Mouse (Mus musculus): ENCODE measurements around the gene Tmem63a.
"Not testable (repeated sequence)": the region's sequence is repeated elsewhere in the genome, so short reads cannot be mapped to it uniquely, and the experiment has no call there.

The Tmem63a gene

GRCm38 (mm10) chr1:180958797-180959196, 16.7 kb downstream of the Tmem63a start:
- DNase-seq (ENCODE audit: low read depth) = no peak

DNA sequence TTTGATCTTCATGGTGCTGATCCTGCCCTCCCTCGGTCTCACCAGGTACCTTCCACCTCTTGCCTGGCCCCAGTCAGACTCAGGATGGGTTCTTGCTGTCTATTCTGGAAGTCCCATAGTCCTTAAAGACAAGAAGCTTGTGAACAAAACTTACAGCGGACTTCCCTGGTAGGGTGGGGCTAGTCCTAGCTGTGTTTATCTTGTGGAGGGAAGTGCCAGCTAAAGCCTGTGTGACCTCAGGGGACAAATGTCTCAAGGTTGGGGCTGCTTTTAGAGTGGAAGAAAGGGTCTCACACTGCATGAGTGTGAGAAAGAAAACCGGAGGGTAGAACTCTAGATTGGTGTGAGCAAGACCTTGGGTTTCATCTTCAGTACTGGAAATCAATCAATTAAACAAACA, 23.6 kb downstream of the Tmem63a start:
- no peak for DNase-seq (ENCODE audit: low read depth)

DNA sequence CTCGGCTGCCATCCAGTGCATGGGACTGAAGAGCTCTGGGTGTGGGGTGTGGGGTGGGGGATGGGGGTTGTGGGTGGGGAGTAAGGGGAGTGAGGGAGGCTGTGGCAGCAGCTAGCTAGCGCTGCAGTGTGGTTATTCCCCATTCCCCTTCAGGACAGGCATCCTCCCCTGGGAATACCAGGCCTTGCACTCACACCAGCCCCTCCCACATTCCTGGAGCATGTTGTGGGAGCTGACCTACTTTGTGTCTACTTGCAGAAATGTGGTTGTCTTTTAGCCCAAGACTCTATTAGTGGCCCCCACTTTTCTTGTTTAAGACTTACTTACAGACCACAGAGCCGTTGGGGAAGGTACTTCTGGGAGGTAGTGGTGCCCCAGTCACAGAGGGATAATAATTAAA, 24.4 kb downstream of the Tmem63a start:
- DNase-seq (ENCODE audit: low read depth) = no peak

- DNase-seq (ENCODE audit: low read depth) = no peak
Observed at GRCm38 (mm10) chr1:180967261-180967660, 25.1 kb downstream of the Tmem63a start.

DNA sequence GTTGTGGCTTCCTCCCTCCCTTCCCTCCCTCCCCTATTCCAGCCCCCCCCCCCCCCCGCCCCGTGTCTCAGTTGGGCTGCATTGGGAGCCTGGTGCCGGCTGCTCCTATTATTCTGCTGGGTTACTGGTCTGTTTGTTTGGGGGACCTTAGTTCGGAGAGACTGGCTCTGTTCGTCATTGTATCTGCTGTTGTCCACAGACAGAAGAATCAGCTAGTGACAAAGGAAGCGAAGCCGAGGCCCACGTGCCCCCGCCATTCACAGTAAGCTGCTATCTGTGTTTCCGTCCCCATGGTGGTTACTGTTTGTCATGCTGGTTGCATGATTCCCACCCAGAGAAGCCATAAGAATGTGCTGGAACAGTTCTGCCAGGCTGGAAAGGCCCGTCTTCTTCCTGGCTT, 30.8 kb downstream of the Tmem63a start:
- no peak for DNase-seq (ENCODE audit: low read depth)

DNA sequence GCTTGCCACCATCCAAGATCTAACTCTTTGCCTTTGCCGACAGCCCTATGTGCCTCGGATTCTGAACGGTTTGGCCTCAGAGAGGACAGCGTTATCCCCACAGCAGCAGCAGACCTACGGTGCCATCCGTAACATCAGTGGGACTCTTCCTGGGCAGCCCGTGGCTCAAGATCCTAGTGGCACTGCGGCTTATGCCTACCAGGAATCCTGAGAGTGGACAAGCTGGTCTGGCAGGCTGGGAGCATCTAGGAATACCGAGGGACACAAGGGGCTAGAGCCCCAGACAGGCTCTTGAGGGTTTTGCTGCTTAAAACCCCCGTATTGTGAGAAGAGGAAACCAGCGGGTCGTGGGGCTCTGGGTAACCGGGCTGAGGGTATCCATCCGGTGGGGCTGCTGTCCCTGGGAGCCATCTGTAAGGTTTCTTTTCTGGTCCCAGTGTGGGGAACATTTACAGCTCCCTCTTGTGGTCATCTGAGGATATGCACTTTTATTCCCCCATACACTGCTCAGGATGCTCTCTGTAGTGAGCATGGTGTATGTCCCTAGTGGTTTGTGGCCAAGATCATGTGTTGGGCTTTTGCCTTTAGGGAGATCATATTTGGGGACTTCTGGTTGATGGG, 32.1 kb downstream of the Tmem63a start:
- no peak for DNase-seq (ENCODE audit: low read depth)

DNA sequence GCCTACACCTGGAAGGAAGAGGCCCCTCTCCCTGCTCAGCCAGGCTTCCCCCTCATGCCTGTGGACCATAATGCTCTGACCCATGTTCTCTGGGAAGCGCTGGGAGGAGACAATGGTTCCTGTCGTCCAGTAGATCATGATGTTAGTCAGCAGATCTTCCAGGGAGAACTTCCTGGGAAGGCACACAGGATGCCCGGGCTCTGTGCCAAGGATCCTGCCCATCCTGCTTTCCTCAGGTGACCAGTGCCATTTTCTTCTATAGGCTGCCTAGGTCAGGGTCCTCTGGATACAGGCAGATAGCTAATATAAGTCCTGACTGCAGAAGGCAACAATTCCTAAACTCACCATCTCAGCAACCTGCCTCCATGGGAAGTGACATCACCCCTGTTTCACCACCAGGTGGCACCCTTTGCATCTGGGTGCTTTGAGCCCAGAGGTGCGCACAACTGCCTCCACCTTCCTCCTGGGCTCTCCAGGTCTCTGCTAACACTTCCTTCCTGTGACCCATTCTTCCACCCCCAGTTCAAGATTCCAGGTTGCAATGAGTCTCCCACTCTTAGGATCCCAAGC, 34.1 kb downstream of the Tmem63a start:
- no peak for DNase-seq (ENCODE audit: low read depth)

GRCm38 (mm10) chr1:180979484-180980251, 37.5 kb downstream of the Tmem63a start:
- no peak for DNase-seq (ENCODE audit: low read depth)

DNA sequence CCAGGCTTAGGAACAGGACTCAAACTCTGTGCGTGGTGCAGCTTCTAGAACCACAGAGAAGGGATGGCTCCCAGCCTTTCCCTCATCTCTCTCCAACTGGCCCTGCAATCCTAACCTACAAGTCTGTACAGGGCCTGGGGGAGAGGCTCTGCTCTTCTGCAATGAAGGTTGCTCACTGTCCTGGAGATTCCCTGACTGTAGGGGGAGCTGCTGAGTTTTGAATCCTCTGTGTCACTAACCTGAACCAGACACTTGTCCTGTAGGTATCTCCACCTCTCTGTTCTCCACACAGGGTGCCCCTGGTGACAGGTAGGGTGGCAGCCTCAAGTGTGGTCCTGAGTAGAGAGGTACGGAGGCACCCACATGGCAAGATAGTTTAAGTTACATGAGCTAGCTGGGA, 38.3 kb downstream of the Tmem63a start:
- no peak for DNase-seq (ENCODE audit: low read depth)

DNA sequence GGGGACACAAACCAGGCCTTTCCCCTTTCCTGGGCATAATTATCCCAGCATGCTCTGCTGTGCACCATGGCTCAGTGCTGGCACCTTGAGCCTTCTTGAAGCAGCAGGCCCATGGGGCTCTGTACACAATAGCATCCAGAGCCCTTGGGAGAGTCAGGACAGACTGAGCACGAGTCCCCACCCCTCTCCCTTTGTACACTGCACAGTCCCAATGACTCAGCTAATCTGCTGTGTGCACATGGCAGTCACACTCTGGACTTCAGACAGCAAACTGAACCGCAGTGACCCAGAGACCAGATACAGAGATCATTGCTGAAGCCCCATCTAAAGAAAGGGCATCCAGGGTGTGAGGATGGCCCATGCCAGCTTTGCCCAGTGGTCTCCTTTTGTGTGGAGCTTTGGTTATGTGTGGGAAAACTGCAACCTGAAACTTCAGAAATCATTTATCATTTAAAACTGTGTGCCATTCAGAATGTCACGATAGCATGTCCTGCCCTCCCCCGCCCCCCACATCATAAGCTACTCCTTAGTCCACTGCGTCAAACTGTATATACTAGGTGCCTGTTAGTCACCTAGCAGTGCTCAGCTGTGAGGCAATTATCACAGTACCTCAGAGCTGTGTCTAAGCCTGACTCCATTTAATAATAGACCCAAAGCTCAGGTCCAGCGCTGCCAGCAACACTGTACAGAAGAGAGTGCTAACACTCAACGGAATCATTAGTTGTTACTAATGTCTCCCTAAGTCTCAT, 39.3 kb downstream of the Tmem63a start:
- not testable (repeated sequence) for DNase-seq (ENCODE audit: low read depth)

DNA sequence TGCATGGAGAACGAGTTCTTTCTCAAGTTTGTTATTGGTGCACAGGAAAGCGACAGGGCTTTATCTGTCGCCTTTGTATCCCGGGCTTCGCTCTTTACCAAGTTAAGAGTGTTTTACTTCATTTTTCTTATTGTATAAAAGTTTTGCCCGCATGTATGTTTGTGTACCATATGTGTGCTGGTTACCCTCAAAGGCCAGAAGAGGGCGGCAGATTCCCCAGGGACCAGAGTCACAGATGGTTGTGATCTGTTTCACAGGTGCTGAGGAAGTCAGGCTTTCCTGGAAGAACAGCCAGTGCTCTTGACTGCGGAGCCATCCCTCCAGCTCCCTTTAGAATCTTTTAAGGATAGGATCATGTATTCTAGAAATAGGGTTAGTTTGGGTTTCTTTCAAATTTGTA, 44.6 kb downstream of the Tmem63a start:
- no peak for DNase-seq (ENCODE audit: low read depth)

DNA sequence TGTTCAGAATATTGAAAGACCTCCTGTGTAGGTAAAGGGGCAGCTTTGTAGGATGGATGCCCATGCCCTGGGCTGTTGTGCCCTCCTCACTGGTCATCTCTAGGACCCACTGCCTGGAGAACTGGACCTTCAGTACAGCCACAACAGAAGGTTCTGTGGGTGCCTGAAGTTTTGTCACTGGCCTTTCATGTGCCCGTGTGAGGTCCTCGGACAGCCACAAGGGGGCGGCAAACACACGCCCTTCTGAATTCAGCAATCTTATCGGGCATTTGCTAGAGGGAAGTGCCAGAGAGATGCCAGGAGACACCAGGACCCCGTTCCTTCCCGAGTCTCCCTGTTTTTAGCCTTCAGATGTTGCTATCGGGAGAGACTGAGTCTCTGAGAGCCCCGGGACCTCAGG, 45.6 kb downstream of the Tmem63a start:
- no peak for DNase-seq (ENCODE audit: low read depth)

GRCm38 (mm10) chr1:180990671-180991070, 48.5 kb downstream of the Tmem63a start:
- no peak for DNase-seq (ENCODE audit: low read depth)

DNA sequence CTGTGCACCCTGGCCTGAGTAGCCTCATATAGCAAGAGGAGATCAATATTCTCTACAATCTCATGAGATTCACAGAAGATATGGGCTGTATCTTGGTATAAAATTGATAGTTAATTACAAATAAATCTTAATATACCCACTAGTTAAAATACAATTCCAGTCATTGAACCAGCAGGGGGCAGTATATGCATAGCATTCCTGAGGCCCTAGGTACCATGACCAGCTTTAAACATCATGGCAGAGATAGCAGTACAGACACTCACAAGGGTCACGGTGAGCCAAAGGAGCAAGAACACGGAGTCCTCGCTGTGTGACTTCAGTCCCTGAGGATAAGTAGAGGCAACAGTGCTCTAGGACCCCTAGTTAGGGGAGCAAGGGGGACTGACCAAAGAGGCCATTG, 50.0 kb downstream of the Tmem63a start:
- DNase-seq (ENCODE audit: low read depth) = no peak

GRCm38 (mm10) chr1:181000501-181001092, 58.5 kb downstream of the Tmem63a start:
- no peak for DNase-seq (ENCODE audit: low read depth)

GRCm38 (mm10) chr1:181001217-181001616, 59.1 kb downstream of the Tmem63a start:
- no peak for DNase-seq (ENCODE audit: low read depth)

- DNase-seq (ENCODE audit: low read depth) = no peak
Observed at GRCm38 (mm10) chr1:181001621-181002020, 59.5 kb downstream of the Tmem63a start.

DNA sequence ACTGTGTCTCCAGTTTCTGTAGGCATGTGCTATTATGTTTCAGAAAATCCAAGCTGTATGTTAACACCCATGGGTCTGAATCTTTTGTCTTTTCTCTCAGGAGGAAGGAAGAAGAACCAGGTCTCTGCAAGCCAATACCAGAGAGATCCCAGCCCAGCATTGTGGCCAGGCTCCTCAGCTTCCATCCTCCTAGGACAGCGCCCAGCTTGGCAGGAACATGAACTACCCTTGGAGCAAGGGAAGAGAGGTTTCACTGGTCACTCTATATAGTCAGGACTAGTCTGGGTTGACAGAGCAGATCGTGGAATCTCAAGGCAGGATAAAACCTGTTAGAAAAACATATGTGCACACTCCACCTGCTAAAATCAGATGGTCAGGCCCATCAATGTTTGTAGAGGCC, 61.6 kb downstream of the Tmem63a start:
- no peak for DNase-seq (ENCODE audit: low read depth)

GRCm38 (mm10) chr1:181005331-181005730, 63.2 kb downstream of the Tmem63a start:
- no peak for DNase-seq (ENCODE audit: low read depth)

DNA sequence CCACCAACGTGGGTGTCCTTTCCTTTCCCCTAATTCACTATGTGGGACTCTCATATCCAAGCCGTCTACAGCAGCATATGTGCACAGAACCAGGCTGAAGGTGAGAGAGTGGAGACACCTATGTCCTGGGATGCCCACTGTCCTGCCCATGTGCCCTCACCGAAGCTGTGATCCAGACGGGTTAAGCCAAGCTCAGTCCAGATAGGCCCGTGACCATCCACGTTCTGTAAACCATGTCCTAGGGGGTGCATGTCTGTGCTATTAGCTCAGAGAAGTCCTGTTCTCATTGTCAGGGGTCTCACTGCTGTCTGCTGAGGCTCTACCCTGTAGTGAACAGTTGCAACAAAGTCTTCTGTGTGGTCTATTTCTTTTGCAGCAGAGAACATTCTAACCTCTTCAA, 65.7 kb downstream of the Tmem63a start:
- no peak for DNase-seq (ENCODE audit: low read depth)

GRCm38 (mm10) chr1:181008266-181008665, 66.1 kb downstream of the Tmem63a start:
- no peak for DNase-seq (ENCODE audit: low read depth)

DNA sequence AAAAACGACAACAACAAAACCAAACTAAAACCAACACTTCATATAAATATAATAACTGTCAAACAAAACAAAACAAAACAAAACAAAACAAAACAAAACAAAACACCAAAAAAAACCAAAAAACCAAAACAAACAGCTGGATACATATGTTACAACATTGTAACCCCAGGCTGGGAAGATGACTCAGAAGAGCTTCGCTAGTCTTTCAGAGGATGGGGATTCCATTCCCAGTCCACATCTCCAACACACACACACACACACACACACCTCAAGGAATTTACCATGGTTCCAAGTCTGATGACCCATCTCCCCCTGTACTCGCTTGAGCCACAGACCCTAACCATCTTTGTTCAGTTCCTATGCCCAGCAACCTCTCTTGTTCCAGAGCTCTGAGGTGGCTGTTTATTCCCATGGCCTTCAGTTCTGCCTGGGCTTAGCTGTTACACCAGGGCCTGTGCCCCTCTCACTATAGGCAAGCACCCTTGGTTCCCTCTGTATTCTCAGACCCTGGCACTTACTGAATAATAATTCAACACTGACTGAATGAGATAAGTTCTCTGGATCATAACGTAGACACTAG, 67.0 kb downstream of the Tmem63a start:
- no peak for DNase-seq (ENCODE audit: low read depth)
